14 mouse cellular contexts compared by ENCODE assay signal in the genomic region with DNA sequence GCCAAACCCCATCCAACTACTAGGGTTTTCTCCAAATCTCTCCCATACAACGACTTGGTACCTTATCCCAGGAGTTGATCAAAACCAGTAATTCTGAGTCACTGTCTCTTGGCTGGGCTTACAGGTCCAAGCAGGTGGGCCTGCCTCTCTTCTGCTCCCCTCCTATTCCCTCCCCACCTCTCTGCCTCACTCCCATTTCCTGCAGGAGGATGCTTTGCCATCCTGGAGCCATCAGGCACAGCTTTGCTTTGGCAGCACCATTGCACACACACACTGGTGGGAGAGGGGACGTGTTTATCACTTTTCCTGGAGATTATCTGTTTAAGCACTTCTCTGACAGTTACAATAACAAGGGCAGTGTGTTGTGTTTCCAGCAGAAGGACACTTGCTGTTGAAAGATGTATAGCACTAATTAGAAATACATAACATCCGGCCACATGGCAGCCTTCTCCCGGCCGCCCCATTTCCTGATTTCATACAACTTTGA.
A peak's percentile ranks its signal among the peaks of the same experiment; 100 is the strongest.
DNase-seq lines count a peak whose midpoint lies in the region; ATAC-seq and TF ChIP-seq lines count a peak whose summit lies in the region.
"Had no signal": no experiment of that assay in that cellular context is flagged by ENCODE, and none has a peak within 500 bp of the region (broad histone marks: within the 10 kb centered on the region; RNA-seq: fewer than 3 reads in every experiment).

No protein-coding gene starts in this region.

- H3K79me2 ChIP-seq in MEL (ENCODE audit: control insufficient read depth, insufficient read depth, low read length, poor library complexity): no peaks in the 10 kb centered on the region

- TF ChIP-seq EP300 in MEL (IDR thresholded peaks at IDR 0.05; ENCODE audit: low read depth in 1 of 2, low read length in 2 of 2): peak in 1 of 2 experiments; percentile 76; a peak in 3 of 4 replicates

- no peak overlapping the region for H3K4me3 ChIP-seq in heart, embryonic 15.5 days
- H3K4me3 ChIP-seq in MEL (ENCODE audit: control insufficient read depth in 1 of 2, insufficient read depth in 1 of 2, low read depth in 2 of 2, low read length in 2 of 2): no peak overlapping the region
- H3K4me3 ChIP-seq: midbrain, embryonic 10.5 days had no signal

- TF ChIP-seq RAD21 in MEL (IDR thresholded peaks at IDR 0.05; ENCODE audit: low read depth, low read length): no peak

- H3K9ac ChIP-seq in heart, embryonic 15.5 days: no peak overlapping the region
- H3K9ac ChIP-seq in MEL (ENCODE audit: control insufficient read depth, low read depth, low read length, poor library complexity, severe bottlenecking): no peak overlapping the region
- H3K9ac ChIP-seq: hindbrain, embryonic 14.5 days had no signal

- no peaks in the 10 kb centered on the region for H3K9me3 ChIP-seq in heart, embryonic 15.5 days (replicated peaks)
- H3K9me3 ChIP-seq in MEL (replicated peaks; ENCODE audit: insufficient read depth, low read length): no peaks in the 10 kb centered on the region
- H3K9me3 ChIP-seq: G1E; midbrain, embryonic 10.5 days had no signal

- WGBS in heart, embryonic 15.5 days: 43% methylated on average over 5 of the region's 5 CpGs

- ATAC-seq in heart, embryonic 15.5 days (replicated peaks; ENCODE audit: insufficient number of reproducible peaks, insufficient read depth, low FRiP score, low read depth): no peak

- no peak overlapping the region for H3K4me2 ChIP-seq in heart, embryonic 15.5 days
- H3K4me2 ChIP-seq: hindbrain, embryonic 14.5 days had no signal

- TF ChIP-seq POLR2A in MEL (IDR thresholded peaks at IDR 0.05; ENCODE audit: control insufficient read depth in 1 of 2, insufficient read depth in 1 of 2, low read depth in 1 of 2, low read length in 2 of 2, poor library complexity in 1 of 2): no peak

- no peaks in the 10 kb centered on the region for H3K27me3 ChIP-seq in heart, embryonic 15.5 days
- H3K27me3 ChIP-seq in MEL (ENCODE audit: control insufficient read depth in 1 of 2, insufficient read depth in 2 of 2, low read length in 2 of 2): no peaks in the 10 kb centered on the region

- no peaks in the 10 kb centered on the region for H3K36me3 ChIP-seq in heart, embryonic 15.5 days
- H3K36me3 ChIP-seq in MEL (ENCODE audit: control insufficient read depth in 1 of 2, insufficient read depth in 2 of 2, low read length in 2 of 2): peaks cover 3 to 17% of the 10 kb centered on the region in 2 experiments

- H3K4me1 ChIP-seq in heart, embryonic 15.5 days (replicated peaks): peaks cover 16% of the 10 kb centered on the region
- H3K4me1 ChIP-seq in MEL (ENCODE audit: control insufficient read depth in 1 of 2, insufficient read depth in 2 of 2, low read length in 2 of 2): peaks cover 17 to 18% of the 10 kb centered on the region in 2 experiments
- H3K4me1 ChIP-seq: midbrain, embryonic 10.5 days had no signal

- H3K27ac ChIP-seq in heart, embryonic 15.5 days: peak overlapping the region; percentile 67
- peak overlapping the region; percentile 6; the same call in 1 of the 2 replicates for H3K27ac ChIP-seq in MEL (ENCODE audit: control insufficient read depth, low read depth, low read length)
- H3K27ac ChIP-seq: hindbrain, embryonic 14.5 days; midbrain, embryonic 10.5 days had no signal

- intact Hi-C loops in heart, postnatal 36 days (cut with DNase I): no loop called here

- TF ChIP-seq CTCF in MEL (IDR thresholded peaks at IDR 0.05 in 2 of 3, conservative IDR thresholded peaks at IDR 0.05 in 1 of 3; ENCODE audit: control insufficient read depth in 1 of 3, insufficient read depth in 1 of 3, low read depth in 2 of 3, low read length in 3 of 3, poor library complexity in 1 of 3, severe bottlenecking in 1 of 3): no peak

- DNase-seq in cerebellum, postnatal 36 days: peak; percentile 16 to 22
- no peak for DNase-seq in cerebellum, adult 8-10 months
- no peak for DNase-seq in heart, postnatal 36 days
- DNase-seq in MEL (ENCODE audit: low read depth, low spot score): peak; percentile 39
- DNase-seq in lung, postnatal 10 days: peak; percentile 68
- no peak for DNase-seq in spleen, adult 12 weeks (ENCODE audit: low spot score)
- no peak for DNase-seq in right cerebral cortex, postnatal 36 days (ENCODE audit: low spot score in 2 of 2)
- DNase-seq: B cell, adult 2 months; gastrocnemius, postnatal 36 days; liver had no signal

TF ChIP-seq in MEL, 35 proteins besides CTCF, POLR2A, EP300 and RAD21:
- TF ChIP-seq MYB (IDR thresholded peaks at IDR 0.05; ENCODE audit: low read depth, low read length): peak; percentile 69
- no peak for TF ChIP-seq GATA1 (IDR thresholded peaks at IDR 0.05; ENCODE audit: low read depth, low read length)
- TF ChIP-seq TCF12 (IDR thresholded peaks at IDR 0.05; ENCODE audit: low read depth, low read length): peak; percentile 34; the same call in 1 of the 2 replicates
- TF ChIP-seq SIN3A (IDR thresholded peaks at IDR 0.05; ENCODE audit: low read length): no peak
- peak; percentile 10; the same call in 1 of the 2 replicates for TF ChIP-seq ETS1 (IDR thresholded peaks at IDR 0.05; ENCODE audit: low read depth, low read length)

Comparison
In these comparisons a context has a peak if more than half of its experiments do, and no peak if none do; other contexts are left out.
1. DNase-seq: peak in cerebellum, postnatal 36 days (2 of 2), MEL (single experiment) and lung, postnatal 10 days (single experiment); none in cerebellum, adult 8-10 months (single experiment), heart, postnatal 36 days (0 of 2), spleen, adult 12 weeks (single experiment) and right cerebral cortex, postnatal 36 days (0 of 2).